In the genomic region with DNA sequence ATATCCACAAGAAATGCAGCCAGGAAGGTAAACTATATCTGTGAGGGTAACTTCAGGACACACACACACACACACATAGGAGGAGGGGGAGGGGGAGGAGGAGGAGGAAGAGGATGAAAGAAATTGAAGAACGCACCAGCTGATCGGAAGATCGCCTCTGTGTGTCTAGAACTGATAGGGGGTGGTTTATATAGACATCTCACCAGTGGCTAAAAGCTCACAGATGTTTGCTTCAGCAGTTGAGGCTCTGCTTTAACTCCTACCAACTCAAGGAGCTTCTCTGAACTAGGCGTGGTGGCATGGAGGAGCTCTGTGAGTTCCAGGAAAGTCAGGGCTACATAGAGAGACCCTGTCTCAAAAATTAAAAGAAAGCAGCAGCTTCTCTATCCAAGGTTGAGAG, we compare ENCODE assay signal across 17 mouse cellular contexts.
"Had no signal": no experiment of that assay in that cellular context is flagged by ENCODE, and none has a peak within 500 bp of the region (broad histone marks: within the 10 kb centered on the region; RNA-seq: fewer than 3 reads in every experiment).

No protein-coding gene starts in this region.

- H3K27ac ChIP-seq: kidney, postnatal 0 days; left cerebral cortex, adult 2 months; liver, embryonic 15.5 days; macrophage; neural tube, embryonic 13.5 days; stomach, embryonic 15.5 days had no signal

- DNase-seq: kidney, adult 2 months; kidney, postnatal 25 days; layer of hippocampus, postnatal 36 days; lung, embryonic 14.5 days; midbrain, embryonic 14.5 days; retina, postnatal 1 day; thymus, postnatal 36 days had no signal

- H3K9ac ChIP-seq: liver, embryonic 15.5 days; lung, embryonic 14.5 days; neural tube, embryonic 13.5 days; stomach, embryonic 15.5 days had no signal

- H3K9me3 ChIP-seq: liver, embryonic 15.5 days; megakaryocyte, embryonic 14.5 days; neural tube, embryonic 13.5 days; stomach, embryonic 15.5 days had no signal

- ATAC-seq: intestine, postnatal 0 days; lung, postnatal 0 days had no signal

- H3K4me3 ChIP-seq: left cerebral cortex, adult 2 months; liver, embryonic 15.5 days; megakaryocyte, embryonic 14.5 days; neural tube, embryonic 13.5 days; stomach, embryonic 15.5 days had no signal

- H3K36me3 ChIP-seq: liver, embryonic 15.5 days; neural tube, embryonic 13.5 days; stomach, embryonic 15.5 days had no signal

- H3K27me3 ChIP-seq: liver, embryonic 15.5 days; megakaryocyte, embryonic 14.5 days; neural tube, embryonic 13.5 days; stomach, embryonic 15.5 days had no signal

- H3K4me1 ChIP-seq: stomach, embryonic 15.5 days had no signal

- H3K4me2 ChIP-seq: liver, embryonic 15.5 days; lung, embryonic 14.5 days; midbrain, embryonic 11.5 days; neural tube, embryonic 13.5 days; stomach, embryonic 15.5 days had no signal
